Comparison of ENCODE assay signal across 36 mouse cellular contexts in the genomic region with DNA sequence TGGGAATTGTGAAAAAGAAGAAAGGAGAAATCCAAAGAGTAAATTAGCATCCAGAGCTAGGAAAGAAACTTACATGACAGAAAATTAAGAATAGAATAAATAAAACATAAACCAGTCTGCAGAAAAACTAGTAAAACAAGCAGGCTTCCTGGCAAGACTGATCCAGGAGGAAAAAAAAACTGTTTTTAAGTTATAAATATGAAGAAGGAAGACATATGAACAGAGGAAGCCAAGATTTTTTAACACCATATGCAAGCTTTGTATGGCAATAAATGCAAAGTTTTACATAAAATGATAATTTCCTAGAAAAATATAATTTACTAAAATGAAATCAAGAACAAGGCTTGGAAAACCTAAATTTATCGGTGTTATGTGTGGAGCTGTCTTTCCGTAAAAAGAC. TPM values are rescaled to one million over a fixed set of nuclear protein-coding genes. Genes with fewer than 3 reads are reported as not detected.
DNase-seq lines count a peak whose midpoint lies in the region; ATAC-seq and TF ChIP-seq lines count a peak whose summit lies in the region.
"Had no signal": no experiment of that assay in that cellular context is flagged by ENCODE, and none has a peak within 500 bp of the region (broad histone marks: within the 10 kb centered on the region; RNA-seq: fewer than 3 reads in every experiment).

No protein-coding gene starts in this region.

- peak overlapping the region; percentile 47 for H3K27ac ChIP-seq in forebrain, embryonic 15.5 days (replicated peaks)
- no peak overlapping the region for H3K27ac ChIP-seq in forebrain, embryonic 10.5 days
- peak overlapping the region; percentile 3; the same call in 1 of the 2 replicates for H3K27ac ChIP-seq in left cerebral cortex, adult 2 months
- H3K27ac ChIP-seq: embryonic facial prominence, embryonic 12.5 days; embryonic facial prominence, embryonic 15.5 days; forebrain, embryonic 13.5 days; hindbrain, embryonic 12.5 days; hindbrain, embryonic 15.5 days had no signal

- no peaks in the 10 kb centered on the region for H3K9me3 ChIP-seq in forebrain, embryonic 15.5 days
- no peaks in the 10 kb centered on the region for H3K9me3 ChIP-seq in forebrain, embryonic 10.5 days
- H3K9me3 ChIP-seq: embryonic facial prominence, embryonic 12.5 days; embryonic facial prominence, embryonic 15.5 days; G1E; hindbrain, embryonic 15.5 days had no signal

- 83% methylated on average over 2 of the region's 2 CpGs for WGBS in forebrain, embryonic 15.5 days
- WGBS in forebrain, embryonic 10.5 days, result 94% methylated on average over 2 of the region's 2 CpGs

- intact Hi-C loops in left cerebral cortex, adult 2 months (cut with DNase I), result no loop called here

- no peak overlapping the region for H3K4me2 ChIP-seq in forebrain, embryonic 15.5 days (replicated peaks)
- H3K4me2 ChIP-seq: embryonic facial prominence, embryonic 12.5 days; embryonic facial prominence, embryonic 15.5 days; forebrain, embryonic 13.5 days; heart, embryonic 11.5 days; hindbrain, embryonic 12.5 days; hindbrain, embryonic 15.5 days had no signal

- H3K4me3 ChIP-seq in forebrain, embryonic 15.5 days, result no peak overlapping the region
- H3K4me3 ChIP-seq in forebrain, embryonic 10.5 days, result no peak overlapping the region
- no peak overlapping the region for H3K4me3 ChIP-seq in left cerebral cortex, adult 2 months
- H3K4me3 ChIP-seq: embryonic facial prominence, embryonic 12.5 days; embryonic facial prominence, embryonic 15.5 days; forebrain, embryonic 13.5 days; hindbrain, embryonic 12.5 days; hindbrain, embryonic 15.5 days had no signal

- TF ChIP-seq CTCF in left cerebral cortex, adult 2 months (IDR thresholded peaks at IDR 0.05), result no peak

- no peak overlapping the region for H3K9ac ChIP-seq in forebrain, embryonic 15.5 days (replicated peaks)
- H3K9ac ChIP-seq: embryonic facial prominence, embryonic 12.5 days; embryonic facial prominence, embryonic 15.5 days; forebrain, embryonic 13.5 days; hindbrain, embryonic 12.5 days; hindbrain, embryonic 15.5 days had no signal

- no peak for DNase-seq in forebrain, embryonic 10.5 days (ENCODE audit: extremely low spot score, low spot score)
- no peak for DNase-seq in left cerebral cortex, adult 2 months (ENCODE audit: extremely low spot score in 1 of 2, low spot score in 2 of 2)
- no peak for DNase-seq in left cerebral cortex, adult 11 months (ENCODE audit: low spot score)
- peak; percentile 44 for DNase-seq in telencephalon, adult 2 months (ENCODE audit: low read depth, low spot score)
- DNase-seq in T-cell, adult 2 months (ENCODE audit: low spot score), result no peak
- DNase-seq: adrenal gland, adult 2 months; adrenal gland, postnatal 14 days; B cell, adult 2 months; cerebellum, adult 11 months; cerebellum, adult 2 months; cerebellum, adult 9-11 months; cerebellum, postnatal 25 days; gastrocnemius, postnatal 10 days; gastrocnemius, postnatal 36 days; kidney, adult 2 months had no signal

- no peaks in the 10 kb centered on the region for H3K36me3 ChIP-seq in forebrain, embryonic 15.5 days
- no peaks in the 10 kb centered on the region for H3K36me3 ChIP-seq in forebrain, embryonic 10.5 days (replicated peaks)
- H3K36me3 ChIP-seq: embryonic facial prominence, embryonic 12.5 days; embryonic facial prominence, embryonic 15.5 days; G1E; hindbrain, embryonic 12.5 days; hindbrain, embryonic 15.5 days had no signal

- ATAC-seq in forebrain, embryonic 15.5 days (replicated peaks), result no peak
- ATAC-seq: forebrain, embryonic 13.5 days; intestine, postnatal 0 days; Patski had no signal

- H3K4me1 ChIP-seq in forebrain, embryonic 15.5 days, result no peaks in the 10 kb centered on the region
- H3K4me1 ChIP-seq in forebrain, embryonic 10.5 days, result no peaks in the 10 kb centered on the region
- H3K4me1 ChIP-seq: embryonic facial prominence, embryonic 12.5 days; embryonic facial prominence, embryonic 15.5 days; forebrain, embryonic 13.5 days; hindbrain, embryonic 12.5 days; hindbrain, embryonic 15.5 days had no signal

- no peaks in the 10 kb centered on the region for H3K27me3 ChIP-seq in forebrain, embryonic 15.5 days
- no peaks in the 10 kb centered on the region for H3K27me3 ChIP-seq in forebrain, embryonic 10.5 days (ENCODE audit: poor library complexity, severe bottlenecking)
- H3K27me3 ChIP-seq: CH12.LX; embryonic facial prominence, embryonic 12.5 days; embryonic facial prominence, embryonic 15.5 days; forebrain, embryonic 13.5 days; hindbrain, embryonic 12.5 days; hindbrain, embryonic 15.5 days; Patski had no signal

RNA-seq across cellular contexts. Expression of gene Erich6b, which starts 48.4 kb away (rescaled TPM):
- polyA plus RNA-seq in forebrain, embryonic 15.5 days (2015; fragmentation: Nextera tagmentation; extraction: Ambion mirVana), result not detected in 2 replicates
- not detected in 2 replicates for polyA plus RNA-seq in forebrain, embryonic 10.5 days (2016; fragmentation: Nextera tagmentation; extraction: Ambion mirVana)
- total RNA-seq in left cerebral cortex, adult 2 months (2021), result not detected
- total RNA-seq: adrenal gland, adult 2 months; adrenal gland, postnatal 14 days; adrenal gland, postnatal 4 days; CH12.LX; common myeloid progenitor, adult 5-6 weeks; G1E; gastrocnemius, adult 18-20 months; gastrocnemius, postnatal 10 days; gastrocnemius, postnatal 36 days; granulocyte monocyte progenitor cell, adult 5-6 weeks; heart, adult 8-10 months; heart, postnatal 25 days; hematopoietic stem cell, adult 5-6 weeks had no signal
- polyA plus RNA-seq: adrenal gland, adult 2 months; cerebellum, adult 2 months; embryonic facial prominence, embryonic 12.5 days; embryonic facial prominence, embryonic 15.5 days; forebrain, embryonic 13.5 days; G1E; heart, embryonic 11.5 days; heart, embryonic 14.5 days; heart, postnatal 0 days; hindbrain, embryonic 12.5 days; hindbrain, embryonic 15.5 days; intestine, embryonic 14.5 days; intestine, postnatal 0 days; kidney, adult 2 months; Patski had no signal
